ENCODE assay signal across 33 mouse cellular contexts in genomic region chr11:98363817-98364216, GRCm38 (mm10). TPM values are rescaled to one million over a fixed set of nuclear protein-coding genes. Genes with fewer than 3 reads are reported as not detected.
DNase-seq lines count a peak whose midpoint lies in the region; ATAC-seq and TF ChIP-seq lines count a peak whose summit lies in the region.
"Had no signal": no experiment of that assay in that cellular context is flagged by ENCODE, and none has a peak within 500 bp of the region (broad histone marks: within the 10 kb centered on the region; RNA-seq: fewer than 3 reads in every experiment).

No protein-coding gene starts in this region.

- no peak for TF ChIP-seq EP300 in stomach, postnatal 0 days (optimal IDR thresholded peaks at IDR 0.05)

- H3K4me3 ChIP-seq in liver, adult 2 months (ENCODE audit: insufficient read depth, low read depth, low read length): no peak overlapping the region
- no peak overlapping the region for H3K4me3 ChIP-seq in stomach, embryonic 16.5 days (replicated peaks; ENCODE audit: low read length)
- no peak overlapping the region for H3K4me3 ChIP-seq in stomach, postnatal 0 days (ENCODE audit: low read depth, low read length)
- H3K4me3 ChIP-seq: forebrain, embryonic 13.5 days; heart, embryonic 12.5 days; limb, embryonic 10.5 days; limb, embryonic 15.5 days; liver, embryonic 15.5 days; megakaryocyte, embryonic 14.5 days; midbrain, embryonic 13.5 days; stomach, embryonic 15.5 days had no signal

- H3K36me3 ChIP-seq in liver, adult 2 months (ENCODE audit: control insufficient read depth, insufficient read depth, low read length): no peaks in the 10 kb centered on the region
- H3K36me3 ChIP-seq in stomach, embryonic 16.5 days (ENCODE audit: control insufficient read depth, insufficient read depth, low read length): no peaks in the 10 kb centered on the region
- no peaks in the 10 kb centered on the region for H3K36me3 ChIP-seq in stomach, postnatal 0 days (ENCODE audit: control insufficient read depth, insufficient read depth, low read length)
- H3K36me3 ChIP-seq: heart, embryonic 12.5 days; liver, embryonic 15.5 days; midbrain, embryonic 13.5 days; stomach, embryonic 15.5 days had no signal

- no peak for TF ChIP-seq CTCF in liver, adult 2 months (IDR thresholded peaks at IDR 0.05; ENCODE audit: low read depth, low read length)
- no peak for TF ChIP-seq CTCF in stomach, postnatal 0 days (IDR thresholded peaks at IDR 0.05; ENCODE audit: low read depth)

- DNase-seq in liver, adult 2 months (ENCODE audit: extremely low read depth, low read depth, low spot score): peak; percentile 56
- DNase-seq in liver: no peak
- DNase-seq in stomach, postnatal 0 days (ENCODE audit: low spot score): no peak
- DNase-seq in lung, postnatal 10 days: peak; percentile 32
- no peak for DNase-seq in frontal cortex, postnatal 36 days (ENCODE audit: low spot score in 2 of 2)
- DNase-seq: adrenal gland, postnatal 14 days; cerebellum, adult 11 months; cerebellum, adult 9-10 months; cerebellum, postnatal 36 days; gastrocnemius, postnatal 25 days; heart, adult 18-20 months; kidney, adult 9 months; kidney, postnatal 14 days; layer of hippocampus, adult 9-11 months; right cerebral cortex, postnatal 25 days; thymus, adult 18-20 months; thymus, postnatal 36 days had no signal

- no peak overlapping the region for H3K4me2 ChIP-seq in stomach, embryonic 16.5 days (ENCODE audit: low read depth, low read length)
- no peak overlapping the region for H3K4me2 ChIP-seq in stomach, postnatal 0 days (replicated peaks; ENCODE audit: low read depth)
- H3K4me2 ChIP-seq: forebrain, embryonic 13.5 days; heart, embryonic 12.5 days; hindbrain, embryonic 14.5 days; limb, embryonic 15.5 days; liver, embryonic 15.5 days; midbrain, embryonic 13.5 days; stomach, embryonic 15.5 days had no signal

- H3K4me1 ChIP-seq in liver, adult 2 months (ENCODE audit: control insufficient read depth, insufficient read depth, low read length): peaks cover 10% of the 10 kb centered on the region
- peaks cover 22% of the 10 kb centered on the region for H3K4me1 ChIP-seq in stomach, embryonic 16.5 days (ENCODE audit: control insufficient read depth, insufficient read depth, low read length)
- peaks cover 5% of the 10 kb centered on the region; the same call in 1 of the 2 replicates for H3K4me1 ChIP-seq in stomach, postnatal 0 days (replicated peaks; ENCODE audit: control insufficient read depth, insufficient read depth)

- peaks cover 41% of the 10 kb centered on the region; the same call in 1 of the 2 replicates for H3K79me2 ChIP-seq in liver, adult 2 months (ENCODE audit: control insufficient read depth, insufficient read depth, low read length)

- TF ChIP-seq POLR2A in liver, adult 2 months (IDR thresholded peaks at IDR 0.05; ENCODE audit: extremely low read depth, insufficient read depth, low read length): no peak

- H3K9me3 ChIP-seq in stomach, embryonic 16.5 days (replicated peaks; ENCODE audit: control insufficient read depth, low read length): no peaks in the 10 kb centered on the region
- no peaks in the 10 kb centered on the region for H3K9me3 ChIP-seq in stomach, postnatal 0 days (ENCODE audit: control insufficient read depth, low read length)
- H3K9me3 ChIP-seq: forebrain, embryonic 13.5 days; heart, embryonic 12.5 days; limb, embryonic 10.5 days; limb, embryonic 15.5 days; liver, embryonic 15.5 days; megakaryocyte, embryonic 14.5 days; midbrain, embryonic 13.5 days; stomach, embryonic 15.5 days had no signal

- ATAC-seq in stomach, embryonic 16.5 days (ENCODE audit: insufficient read depth, low FRiP score): no peak
- no peak for ATAC-seq in stomach, postnatal 0 days (ENCODE audit: low FRiP score, low TSS enrichment)
- ATAC-seq in megakaryocyte progenitor cell, adult 5-6 weeks (replicated peaks; ENCODE audit: poor library complexity): no peak
- ATAC-seq: CD4-positive, CD25-positive, alpha-beta regulatory T cell, adult 4 months; forebrain, embryonic 13.5 days; midbrain, embryonic 13.5 days had no signal

- no peak overlapping the region for H3K9ac ChIP-seq in liver, adult 2 months (ENCODE audit: low read depth, low read length)
- no peak overlapping the region for H3K9ac ChIP-seq in stomach, embryonic 16.5 days (ENCODE audit: low read length)
- no peak overlapping the region for H3K9ac ChIP-seq in stomach, postnatal 0 days (ENCODE audit: low read length)
- H3K9ac ChIP-seq: forebrain, embryonic 13.5 days; heart, embryonic 12.5 days; hindbrain, embryonic 14.5 days; limb, embryonic 15.5 days; liver, embryonic 15.5 days; midbrain, embryonic 13.5 days; stomach, embryonic 15.5 days had no signal

- no peaks in the 10 kb centered on the region for H3K27me3 ChIP-seq in liver, adult 2 months (ENCODE audit: control insufficient read depth, insufficient read depth, low read length)
- no peaks in the 10 kb centered on the region for H3K27me3 ChIP-seq in stomach, embryonic 16.5 days (ENCODE audit: control insufficient read depth, insufficient read depth, low read length)
- no peaks in the 10 kb centered on the region for H3K27me3 ChIP-seq in stomach, postnatal 0 days (ENCODE audit: control insufficient read depth, insufficient read depth, low read length)
- H3K27me3 ChIP-seq: forebrain, embryonic 13.5 days; heart, embryonic 12.5 days; limb, embryonic 15.5 days; liver, embryonic 15.5 days; megakaryocyte, embryonic 14.5 days; midbrain, embryonic 13.5 days; stomach, embryonic 15.5 days had no signal

- H3K27ac ChIP-seq in liver, adult 2 months (replicated peaks; ENCODE audit: insufficient read depth, low read depth, low read length): no peak overlapping the region
- peak overlapping the region; percentile 22; the same call in 1 of the 2 replicates for H3K27ac ChIP-seq in stomach, embryonic 16.5 days (ENCODE audit: low read length)
- H3K27ac ChIP-seq in stomach, postnatal 0 days (replicated peaks): no peak overlapping the region
- H3K27ac ChIP-seq: forebrain, embryonic 13.5 days; hindbrain, embryonic 14.5 days; limb, embryonic 10.5 days; limb, embryonic 15.5 days; liver, embryonic 15.5 days; midbrain, embryonic 13.5 days; stomach, embryonic 15.5 days had no signal

- WGBS in liver, adult 2 months: 59% methylated on average over 5 of the region's 5 CpGs
- 67% methylated on average over 5 of the region's 5 CpGs for WGBS in stomach, embryonic 16.5 days
- WGBS in stomach, postnatal 0 days: 62% methylated on average over 5 of the region's 5 CpGs

RNA-seq across cellular contexts. Expression of gene Stard3, which starts 5.6 kb away (rescaled TPM):
- 11.9 and 17.2 TPM in 2 replicates for total RNA-seq in liver, adult 2 months (2014; rRNA removed)
- 30.0 and 41.1 TPM in 2 replicates for polyA plus RNA-seq in liver, adult 2 months (2012; rRNA removed)
- 43.9 and 51.8 TPM in 2 replicates for polyA plus RNA-seq in stomach, embryonic 16.5 days (2015; fragmentation: Nextera tagmentation; extraction: Ambion mirVana)
- polyA plus RNA-seq in stomach, postnatal 0 days (2015; fragmentation: Nextera tagmentation; extraction: Ambion mirVana): 24.9 TPM in 2 replicates
- total RNA-seq in megakaryocyte progenitor cell, adult 5-6 weeks (2015): 11.1 and 12.0 TPM in 2 replicates
- total RNA-seq in megakaryocyte progenitor cell, adult 5-6 weeks (2017): 17.8 and 23.1 TPM in 2 replicates

RNA-seq across cellular contexts. Expression of gene Ppp1r1b, which starts 15.6 kb away (rescaled TPM):
- total RNA-seq in liver, adult 2 months (2014; rRNA removed): 0.55 and 0.87 TPM in 2 replicates
- 2.8 and 4.3 TPM in 2 replicates for polyA plus RNA-seq in liver, adult 2 months (2012; rRNA removed)
- polyA plus RNA-seq in stomach, embryonic 16.5 days (2015; fragmentation: Nextera tagmentation; extraction: Ambion mirVana): 18.7 and 20.3 TPM in 2 replicates
- 6.9 and 7.0 TPM in 2 replicates for polyA plus RNA-seq in stomach, postnatal 0 days (2015; fragmentation: Nextera tagmentation; extraction: Ambion mirVana)
- total RNA-seq in megakaryocyte progenitor cell, adult 5-6 weeks (2015): not detected in 2 replicates
- not detected in 2 replicates for total RNA-seq in megakaryocyte progenitor cell, adult 5-6 weeks (2017)
- total RNA-seq: monocyte, adult 5-6 weeks; neutrophil, adult 5-6 weeks had no signal
- polyA plus RNA-seq: CD4-positive, CD25-positive, alpha-beta regulatory T cell, adult 4 months had no signal

RNA-seq across cellular contexts. Expression of gene Tcap, which starts 19.8 kb away (rescaled TPM):
- total RNA-seq in liver, adult 2 months (2014; rRNA removed): 3.5 TPM in 1 of 2 replicates, not detected in the other
- polyA plus RNA-seq in liver, adult 2 months (2012; rRNA removed): 0.10 and 0.16 TPM in 2 replicates
- polyA plus RNA-seq in stomach, embryonic 16.5 days (2015; fragmentation: Nextera tagmentation; extraction: Ambion mirVana): 0.57 and 9.3 TPM in 2 replicates
- 0.13 and 0.38 TPM in 2 replicates for polyA plus RNA-seq in stomach, postnatal 0 days (2015; fragmentation: Nextera tagmentation; extraction: Ambion mirVana)
- total RNA-seq in megakaryocyte progenitor cell, adult 5-6 weeks (2015): not detected in 2 replicates
- not detected in 2 replicates for total RNA-seq in megakaryocyte progenitor cell, adult 5-6 weeks (2017)
- total RNA-seq: hematopoietic stem cell, adult 5-6 weeks; monocyte, adult 5-6 weeks; neutrophil, adult 5-6 weeks had no signal
- polyA plus RNA-seq: CD4-positive, CD25-positive, alpha-beta regulatory T cell, adult 4 months; hindbrain, embryonic 14.5 days had no signal

RNA-seq across cellular contexts. Expression of gene Pnmt, which starts 22.4 kb away (rescaled TPM):
- total RNA-seq in liver, adult 2 months (2014; rRNA removed): 1.7 TPM in 1 of 2 replicates, not detected in the other
- not detected in 2 replicates for polyA plus RNA-seq in liver, adult 2 months (2012; rRNA removed)
- 0.15 TPM in 1 of 2 replicates, not detected in the other for polyA plus RNA-seq in stomach, embryonic 16.5 days (2015; fragmentation: Nextera tagmentation; extraction: Ambion mirVana)
- polyA plus RNA-seq in stomach, postnatal 0 days (2015; fragmentation: Nextera tagmentation; extraction: Ambion mirVana): not detected in 2 replicates
- total RNA-seq in megakaryocyte progenitor cell, adult 5-6 weeks (2015): not detected in 2 replicates
- total RNA-seq in megakaryocyte progenitor cell, adult 5-6 weeks (2017): not detected in 2 replicates
- total RNA-seq: hematopoietic stem cell, adult 5-6 weeks; monocyte, adult 5-6 weeks; neutrophil, adult 5-6 weeks had no signal
- polyA plus RNA-seq: CD4-positive, CD25-positive, alpha-beta regulatory T cell, adult 4 months; forebrain, embryonic 13.5 days; heart, postnatal 0 days; liver, embryonic 15.5 days had no signal

RNA-seq across cellular contexts. Expression of gene Neurod2, which starts 34.4 kb away (rescaled TPM):
- not detected in 2 replicates for total RNA-seq in liver, adult 2 months (2014; rRNA removed)
- not detected in 2 replicates for polyA plus RNA-seq in liver, adult 2 months (2012; rRNA removed)
- 0.06 TPM in 1 of 2 replicates, not detected in the other for polyA plus RNA-seq in stomach, embryonic 16.5 days (2015; fragmentation: Nextera tagmentation; extraction: Ambion mirVana)
- 0.02 and 0.08 TPM in 2 replicates for polyA plus RNA-seq in stomach, postnatal 0 days (2015; fragmentation: Nextera tagmentation; extraction: Ambion mirVana)
- not detected in 2 replicates for total RNA-seq in megakaryocyte progenitor cell, adult 5-6 weeks (2015)
- not detected in 2 replicates for total RNA-seq in megakaryocyte progenitor cell, adult 5-6 weeks (2017)
- total RNA-seq: adrenal gland, postnatal 14 days; gastrocnemius, postnatal 25 days; heart, adult 18-20 months; hematopoietic stem cell, adult 5-6 weeks; monocyte, adult 5-6 weeks; neutrophil, adult 5-6 weeks had no signal
- polyA plus RNA-seq: CD4-positive, CD25-positive, alpha-beta regulatory T cell, adult 4 months; heart, embryonic 12.5 days; heart, postnatal 0 days; limb, embryonic 10.5 days; limb, embryonic 15.5 days; liver, embryonic 15.5 days had no signal

Comparison
In these comparisons a context has a peak if more than half of its experiments do, and no peak if none do; other contexts are left out.
1. DNase-seq: peak in liver, adult 2 months (single experiment) and lung, postnatal 10 days (single experiment); none in liver (single experiment), stomach, postnatal 0 days (single experiment) and frontal cortex, postnatal 36 days (0 of 2).